Mouse (Mus musculus) gastrocnemius, postnatal 36 days (tissue): Measurements from ENCODE around the gene E2f7. TPM values are rescaled to one million over a fixed set of nuclear protein-coding genes. Genes with fewer than 3 reads are reported as not detected.
A peak's percentile ranks its signal among the peaks of the same experiment; 100 is the strongest.

Experiments
- DNase-seq, 2 experiments: peaks; one replicate each; pipeline ENCODE4 v3.0.0; 2022
- intact Hi-C: fragments of 180-260 bp; cut with DNase I; formaldehyde crosslinking; loops from one replicate; pipeline ENCODE4 v1.15.1; 2025
- total RNA-seq, 2 experiments: library from RNA; stranded (reverse); gene quantifications; 2 replicates each; pipeline ENCODE4 v1.2.3; 2021

Gene E2f7
- total RNA-seq, 2 experiments from 2014 or later, result 0.74 to 0.84 TPM

DNA sequence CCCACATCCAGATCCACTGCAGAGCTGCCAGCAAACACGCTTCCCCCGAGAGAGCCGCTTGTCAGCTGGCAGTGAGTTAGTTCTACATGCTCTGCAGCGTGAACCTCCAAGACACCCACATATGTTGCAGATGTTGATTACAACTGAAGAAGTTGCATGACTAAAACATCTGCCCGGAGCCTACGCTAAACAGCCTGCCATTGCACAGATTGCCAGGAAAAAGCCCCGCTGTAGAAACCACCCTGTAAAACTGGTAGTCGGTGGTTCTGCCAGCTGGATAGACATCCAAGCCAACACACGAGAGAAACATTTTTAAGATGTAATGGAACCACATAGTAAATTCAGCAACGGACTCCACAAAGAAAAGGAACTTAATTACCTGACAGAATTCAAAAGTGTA, 24.3 kb downstream of the E2f7 start:
- DNase-seq, result no peak
- intact Hi-C loops, result no loop called here

DNA sequence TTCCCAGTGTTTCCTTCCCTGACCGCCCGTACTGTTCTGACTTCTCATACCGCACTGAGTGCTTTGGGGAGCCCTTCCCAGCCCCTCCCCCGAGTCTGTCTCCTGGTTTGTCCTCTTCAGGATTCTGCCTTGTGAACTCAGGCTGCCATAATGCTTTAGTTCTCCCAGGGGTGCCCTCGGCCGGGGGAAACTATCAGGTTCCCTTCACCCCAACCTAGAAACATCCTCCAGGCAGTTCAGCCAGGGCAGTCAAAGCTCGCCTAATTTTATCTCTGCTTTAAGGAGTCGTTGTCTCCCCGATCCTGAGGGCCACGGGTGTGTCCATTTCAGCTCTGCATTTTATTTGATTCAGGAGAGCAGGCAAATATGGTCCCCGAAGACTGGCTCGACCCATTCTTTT, 28.0 kb downstream of the E2f7 start:
- no peak for DNase-seq
- intact Hi-C loops, result no loop called here

DNA sequence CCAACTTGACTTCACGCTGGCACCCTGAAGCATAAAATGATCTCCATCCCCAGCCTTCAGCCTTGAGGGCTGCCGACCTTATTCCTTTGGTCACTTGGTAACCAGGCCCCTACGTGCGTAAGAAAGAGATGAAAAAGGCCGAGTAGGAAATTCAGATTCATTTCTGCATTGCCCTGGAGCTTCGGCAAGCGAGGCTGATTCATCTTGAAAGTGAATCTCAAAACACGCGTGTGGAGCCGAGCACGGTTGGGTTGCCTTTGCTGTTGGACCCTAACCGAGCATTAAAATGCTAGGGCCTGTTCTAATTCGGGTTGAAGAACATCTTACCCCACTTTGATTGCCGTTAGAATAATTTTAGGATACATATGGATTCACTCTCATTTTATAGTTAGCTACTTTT, 28.6 kb downstream of the E2f7 start:
- no peak for DNase-seq
- intact Hi-C loops, result no loop called here

DNA sequence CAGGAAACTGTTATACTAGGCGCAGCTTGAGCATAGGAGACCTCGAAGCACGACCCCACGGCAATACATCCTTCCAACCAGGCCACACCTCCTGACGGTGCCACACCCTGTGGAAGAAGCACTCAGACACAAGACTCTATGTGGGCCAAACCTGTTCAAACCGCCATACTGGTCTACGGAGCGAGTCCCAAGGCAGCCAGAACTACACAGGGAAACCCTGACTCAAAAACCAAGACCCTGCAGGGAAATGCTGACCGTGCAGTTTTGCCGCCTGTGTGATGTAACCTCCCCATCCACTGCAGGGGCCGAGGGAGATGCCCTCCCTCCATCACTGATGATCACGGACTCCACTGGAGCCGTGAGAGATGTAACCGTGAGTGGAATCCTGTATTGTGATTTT, 36.5 kb downstream of the E2f7 start:
- intact Hi-C loops, result no loop called here

DNA sequence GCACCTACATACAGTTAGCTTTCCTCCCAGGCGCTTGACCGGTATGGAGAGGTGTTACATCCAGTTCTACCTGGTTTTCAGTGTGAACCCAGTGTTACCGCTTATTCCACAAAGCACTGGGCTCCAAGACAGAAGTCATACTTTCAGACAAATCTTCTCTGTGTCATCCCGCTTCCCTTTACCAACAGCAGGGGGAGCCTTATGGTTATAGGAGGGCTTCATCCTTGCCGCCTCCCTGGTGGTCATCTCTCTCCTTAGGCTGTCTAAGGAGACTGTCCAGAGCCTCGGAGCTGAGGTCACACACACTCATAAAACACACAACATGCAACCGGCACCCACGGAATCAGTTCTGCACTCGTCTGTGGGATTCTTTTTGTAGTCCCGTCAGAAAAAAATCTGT, 37.4 kb downstream of the E2f7 start:
- DNase-seq, result no peak
- intact Hi-C loops, result no loop called here

More for the DNA sequence above, 36.5 kb downstream of the E2f7 start:
- no peak for DNase-seq

DNA sequence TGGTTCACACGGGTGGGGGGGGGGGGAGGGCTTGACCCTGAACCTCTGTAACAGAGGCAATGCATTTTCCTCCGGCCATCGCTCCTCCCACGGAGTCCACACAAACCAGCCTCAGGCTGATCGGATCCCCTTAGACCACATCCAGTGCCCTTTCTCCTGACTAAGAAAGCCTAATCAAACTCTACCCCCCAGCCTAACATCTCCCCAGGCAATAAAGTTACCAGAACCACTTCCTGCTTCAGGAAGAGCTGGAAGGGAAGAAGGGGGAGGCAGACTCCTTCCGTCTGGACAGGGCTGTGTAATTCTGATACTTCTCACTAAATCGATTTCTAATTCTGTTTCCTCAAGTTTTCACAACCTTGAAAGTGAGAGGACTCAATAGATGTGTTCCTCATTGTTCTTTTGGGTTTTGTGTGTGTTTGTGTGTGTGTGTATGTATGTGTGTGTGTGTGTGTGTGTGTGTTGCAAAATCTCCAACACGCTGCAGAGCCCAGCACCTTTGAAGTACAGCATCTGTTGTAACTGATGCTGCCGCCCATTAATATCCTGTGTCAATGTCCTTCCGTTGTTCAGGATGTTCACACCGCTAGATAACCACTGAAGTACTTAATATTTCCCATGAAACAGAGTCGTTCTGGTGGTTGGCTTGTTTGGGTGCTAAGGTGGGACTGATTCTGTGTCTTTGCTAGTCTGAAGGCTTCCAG, 43.0 kb downstream of the E2f7 start:
- no peak for DNase-seq
- intact Hi-C loops, result no loop called here

DNA sequence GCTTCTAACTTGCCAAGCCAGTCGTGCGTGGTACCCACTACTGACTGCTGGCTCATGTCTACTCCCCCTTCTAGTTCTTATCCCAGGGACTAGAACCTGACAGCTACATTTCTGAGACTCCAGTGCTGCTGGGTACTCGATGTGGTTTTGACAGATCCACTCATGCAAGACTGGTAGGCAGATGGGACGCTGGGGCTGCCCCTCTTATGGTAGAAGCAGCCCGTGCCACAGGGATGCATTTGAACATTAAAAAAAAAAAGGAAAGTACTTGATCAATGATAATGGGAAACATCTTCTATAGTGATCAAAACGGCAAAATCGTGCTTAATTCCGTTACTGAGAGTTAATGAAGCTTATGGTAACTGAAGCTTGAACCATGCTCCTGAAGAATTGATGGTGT, 44.4 kb downstream of the E2f7 start:
- no peak for DNase-seq
- intact Hi-C loops, result loop anchor here (5.0 to 10.0 kb wide), 2 partner anchors 145 to 308 kb away; no protein-coding TSS in a partner anchor

DNA sequence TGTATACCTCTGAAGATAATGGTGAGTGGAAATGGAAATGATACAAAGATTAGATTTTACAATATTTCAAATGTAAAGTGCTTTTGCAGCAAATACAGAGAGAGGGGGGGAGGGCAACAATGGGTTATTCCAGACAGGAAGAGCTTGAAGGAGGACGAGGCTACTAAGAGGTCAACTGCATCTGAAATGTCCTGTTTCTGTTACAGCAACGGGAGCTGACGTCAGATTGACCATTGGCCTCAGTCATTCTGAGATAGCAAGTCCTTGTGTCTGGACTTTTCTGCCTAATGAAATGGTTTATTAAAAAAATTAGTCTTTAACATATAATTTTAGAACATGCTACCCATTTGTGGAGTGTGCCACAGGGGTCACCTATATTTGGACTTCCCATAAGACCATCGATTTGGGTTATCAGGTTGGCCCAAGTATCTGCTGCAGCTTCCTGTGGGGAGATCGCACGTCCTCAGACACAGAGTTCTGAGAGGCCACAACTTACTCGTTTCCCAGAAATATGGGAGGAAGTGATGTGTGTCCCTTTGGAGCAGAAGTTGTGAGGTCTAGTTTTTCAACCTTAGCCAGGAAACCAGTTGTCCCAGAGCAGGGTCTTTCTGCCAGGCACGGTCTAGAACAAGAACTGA, 48.0 kb downstream of the E2f7 start:
- intact Hi-C loops, result loop anchor here (5.0 to 10.0 kb wide), 2 partner anchors 142 to 304 kb away; no protein-coding TSS in a partner anchor
- no peak for DNase-seq

DNA sequence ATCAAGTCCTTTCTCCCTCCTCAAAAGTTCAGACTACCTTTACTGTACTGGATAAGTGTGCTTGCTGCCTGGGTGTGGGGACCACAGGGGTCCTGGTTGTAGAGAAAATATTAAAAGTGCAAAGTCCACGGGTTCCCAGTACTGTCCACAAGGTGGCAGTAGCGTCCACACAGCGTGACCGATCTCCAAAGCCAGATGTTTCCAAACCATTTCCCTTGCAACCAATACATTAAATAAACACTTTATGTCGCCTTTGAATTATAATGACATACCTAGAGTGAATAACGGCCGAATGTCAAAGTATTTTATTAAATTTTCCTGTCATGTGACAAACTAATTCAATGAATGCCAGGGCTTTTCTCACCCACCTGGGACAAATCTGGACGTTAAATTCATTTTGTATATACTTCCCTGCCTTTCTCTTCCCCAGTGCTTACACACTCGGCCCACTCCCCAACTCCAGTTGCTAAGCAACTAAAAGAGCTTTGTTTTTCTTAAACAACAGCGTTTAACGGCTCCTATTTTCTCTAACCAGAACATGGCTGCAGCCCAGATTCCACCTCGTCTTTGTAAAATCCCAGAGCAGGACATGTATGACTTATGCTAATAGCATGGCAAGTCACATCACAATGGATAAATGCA, 49.4 kb downstream of the E2f7 start:
- intact Hi-C loops, result loop anchor here (2.0 to 10.0 kb wide), 4 partner anchors 140 to 313 kb away; no protein-coding TSS in a partner anchor

DNA sequence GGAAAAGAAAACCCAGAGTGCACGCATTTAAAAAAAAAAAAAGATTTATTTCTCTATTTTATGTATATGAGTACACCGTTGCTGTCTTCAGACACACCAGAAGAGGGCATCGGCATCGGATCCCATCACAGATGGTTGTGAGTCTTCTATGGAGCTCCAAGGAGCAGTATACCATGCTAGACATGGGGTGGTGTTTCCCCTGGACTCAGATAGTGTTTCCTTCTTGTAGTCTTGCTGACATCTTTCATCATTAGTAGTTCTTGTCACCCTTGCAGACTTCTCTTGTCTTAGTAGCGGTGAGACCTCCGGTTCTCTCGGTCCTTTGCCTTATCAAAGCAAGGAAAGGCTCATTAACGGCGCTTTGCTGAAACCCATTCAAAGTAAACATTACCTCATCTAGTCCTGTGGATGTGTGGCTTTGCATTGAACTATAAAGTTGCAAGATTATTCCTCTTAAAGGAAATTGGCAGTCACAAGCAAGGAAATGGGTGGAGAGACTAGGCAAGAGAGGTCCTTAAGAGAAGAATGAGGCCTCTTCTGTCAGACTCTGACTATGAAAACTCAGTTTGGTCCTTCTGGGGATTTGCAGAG, 50.1 kb downstream of the E2f7 start:
- no peak for DNase-seq
- intact Hi-C loops, result loop anchor here (2.0 to 10.0 kb wide), 3 partner anchors 140 to 312 kb away; no protein-coding TSS in a partner anchor

More for the DNA sequence above, 49.4 kb downstream of the E2f7 start:
- DNase-seq, result peak in 1 of 2 experiments; percentile 24

DNA sequence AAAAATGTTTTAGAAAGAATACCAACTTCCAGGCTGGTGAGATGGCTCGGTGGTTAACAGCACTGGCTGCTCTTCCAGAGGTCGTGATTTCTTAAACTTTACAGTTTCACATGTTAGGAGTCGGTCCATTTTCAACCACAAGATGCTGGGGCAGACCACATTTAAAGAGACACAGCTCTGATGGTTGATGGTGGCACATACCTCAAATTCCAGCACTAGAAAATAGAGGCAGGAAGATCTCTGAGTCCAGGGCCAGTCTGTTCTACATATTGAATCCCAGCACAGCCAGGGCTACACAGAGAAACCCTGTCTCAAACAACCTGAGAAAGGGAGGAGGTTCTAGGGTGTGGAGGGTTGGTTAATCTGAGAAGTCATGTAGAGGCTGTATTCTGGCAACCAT, 56.1 kb downstream of the E2f7 start:
- DNase-seq, result no peak

DNA sequence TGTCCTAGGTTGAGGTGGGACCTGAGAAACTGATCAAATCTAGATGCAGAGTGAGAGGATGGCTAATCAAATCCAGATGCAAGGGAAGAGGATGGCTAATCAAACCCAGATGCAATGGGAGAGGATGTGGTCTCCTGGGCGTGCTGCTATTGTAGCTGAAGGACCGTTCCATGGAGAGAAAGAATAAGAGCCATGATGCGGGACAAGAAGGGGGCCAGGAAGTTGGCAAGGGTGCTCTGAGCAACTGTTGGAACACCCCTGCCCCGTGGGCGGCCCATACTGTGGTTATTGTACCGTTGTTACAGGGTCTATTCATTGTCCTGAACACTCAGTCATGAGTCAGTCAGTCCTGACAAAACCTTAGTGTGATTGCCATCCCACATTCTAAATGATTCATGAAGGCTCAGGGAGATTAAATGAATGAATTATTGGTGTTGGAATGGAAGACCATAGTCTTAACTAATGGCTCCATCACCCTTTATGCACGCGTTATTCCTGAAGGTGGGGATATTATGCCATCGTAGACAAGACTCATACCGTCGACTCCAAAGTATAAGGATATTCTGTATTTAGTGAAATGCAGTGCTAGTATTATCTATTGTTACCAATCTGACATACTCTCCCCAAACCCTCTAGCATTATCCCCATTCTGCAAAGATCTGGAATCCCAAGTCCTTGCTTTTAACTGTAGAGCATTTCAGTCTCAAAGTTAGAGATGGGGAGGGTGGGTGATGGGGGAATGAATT, 59.2 kb downstream of the E2f7 start:
- intact Hi-C loops, result no loop called here
- no peak for DNase-seq

More for the DNA sequence above, 56.1 kb downstream of the E2f7 start:
- intact Hi-C loops, result no loop called here

DNA sequence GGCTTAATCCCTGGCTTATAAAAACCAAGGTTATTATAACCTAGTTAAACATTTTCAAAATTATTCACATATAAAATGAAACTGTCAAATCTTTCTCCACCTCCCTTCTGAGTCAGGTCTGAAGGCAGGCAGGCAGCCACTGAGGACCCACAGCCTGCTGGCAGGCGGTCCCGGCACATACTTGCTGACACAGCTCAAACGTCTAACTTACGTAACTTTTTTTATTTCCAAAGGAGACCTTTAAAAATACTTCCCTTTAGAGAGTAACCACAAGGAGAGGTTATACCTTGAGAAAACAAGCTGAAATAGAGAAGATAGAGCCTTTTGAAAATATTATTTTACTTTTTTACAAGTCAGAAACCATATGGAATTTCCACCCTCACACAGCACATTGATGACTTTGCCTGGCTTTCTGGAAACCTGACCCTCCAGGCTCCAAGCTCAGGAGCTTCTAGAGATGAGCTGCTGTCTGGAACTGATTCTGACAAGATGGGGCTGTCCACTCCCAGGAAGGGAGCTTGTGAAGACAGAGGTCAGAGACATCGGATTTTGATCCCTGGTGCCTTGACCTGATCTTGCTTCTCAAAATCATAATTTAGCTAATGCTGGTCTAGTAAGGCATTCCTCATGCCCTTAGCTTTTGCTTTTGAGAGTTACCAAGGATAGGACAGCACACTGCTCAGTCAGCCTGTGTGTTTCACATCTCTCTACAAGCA, 59.9 kb downstream of the E2f7 start:
- DNase-seq, result no peak
- intact Hi-C loops, result no loop called here

DNA sequence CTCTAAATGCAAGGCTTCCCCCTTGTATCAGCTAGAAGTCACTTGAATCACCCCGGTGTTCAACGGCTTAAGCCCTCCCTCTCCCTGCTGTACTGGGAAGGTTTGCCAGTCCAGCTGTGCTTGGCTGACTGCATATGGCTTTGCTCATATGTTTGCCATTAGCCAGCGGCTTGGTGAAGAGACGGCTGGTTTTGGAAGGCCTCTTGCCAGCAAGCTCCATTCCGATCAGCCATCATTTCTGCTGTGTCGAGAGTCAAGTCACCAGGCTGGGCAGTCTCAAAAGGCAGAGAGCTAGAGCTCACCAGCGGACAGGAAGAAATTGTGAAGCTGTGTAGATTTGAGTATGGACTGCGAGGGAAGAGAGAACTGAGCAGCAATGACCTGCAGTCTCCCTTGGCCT, 61.2 kb downstream of the E2f7 start:
- DNase-seq, result no peak
- intact Hi-C loops, result no loop called here

DNA sequence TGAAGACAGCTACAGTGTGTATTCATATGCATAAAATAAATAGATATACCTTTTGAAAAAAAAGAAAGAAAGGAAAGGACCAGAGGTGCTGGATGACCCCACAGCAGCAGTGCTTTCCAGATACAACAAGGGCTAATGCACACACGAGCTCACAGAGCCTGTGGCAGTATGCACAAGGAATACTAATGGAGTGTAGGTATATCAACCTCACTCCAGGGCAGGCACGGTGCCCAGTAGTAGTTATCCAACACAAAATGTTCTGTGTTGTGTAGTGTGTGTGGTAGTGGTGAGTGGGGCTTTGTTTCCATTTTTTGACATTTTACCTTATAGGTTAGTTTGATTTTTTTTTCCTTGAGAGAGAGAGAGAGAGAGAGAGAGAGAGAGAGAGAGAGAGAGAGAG, 65.3 kb downstream of the E2f7 start:
- DNase-seq, result no peak
- intact Hi-C loops, result loop anchor here (5.0 kb wide), 1 partner anchor 147 kb away; no protein-coding TSS in a partner anchor

DNA sequence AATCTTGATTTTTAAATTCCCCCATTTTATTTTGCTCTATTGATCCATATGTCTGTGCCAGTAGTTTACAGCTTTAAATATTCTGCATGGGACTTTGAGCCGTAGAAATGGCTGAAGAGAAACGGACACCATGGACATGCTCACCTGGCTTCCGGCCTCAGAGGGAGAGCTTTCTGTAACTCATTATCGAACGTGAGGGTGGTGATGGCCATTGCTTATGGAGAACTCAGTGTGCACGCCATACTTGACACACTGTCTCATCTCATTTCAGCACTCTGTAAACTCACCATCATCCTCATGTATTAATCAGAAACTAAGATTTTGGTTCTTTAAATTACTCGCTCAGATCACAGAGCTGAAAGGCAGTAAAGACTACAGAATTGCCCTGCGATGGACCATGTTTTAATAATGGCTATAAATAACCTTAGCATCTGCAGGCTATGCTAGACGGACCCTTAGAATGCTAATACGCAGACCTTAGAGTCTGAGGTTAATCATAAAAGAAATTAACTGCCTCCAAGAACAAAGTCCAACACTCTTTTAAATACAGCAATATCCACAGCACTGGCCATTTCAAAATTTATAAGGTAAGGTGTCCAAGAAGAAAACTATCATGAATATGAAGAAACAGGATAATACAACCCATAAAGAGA, 66.1 kb downstream of the E2f7 start:
- intact Hi-C loops, result loop anchor here (5.0 kb wide), 1 partner anchor 146 kb away; no protein-coding TSS in a partner anchor
- DNase-seq, result no peak

DNA sequence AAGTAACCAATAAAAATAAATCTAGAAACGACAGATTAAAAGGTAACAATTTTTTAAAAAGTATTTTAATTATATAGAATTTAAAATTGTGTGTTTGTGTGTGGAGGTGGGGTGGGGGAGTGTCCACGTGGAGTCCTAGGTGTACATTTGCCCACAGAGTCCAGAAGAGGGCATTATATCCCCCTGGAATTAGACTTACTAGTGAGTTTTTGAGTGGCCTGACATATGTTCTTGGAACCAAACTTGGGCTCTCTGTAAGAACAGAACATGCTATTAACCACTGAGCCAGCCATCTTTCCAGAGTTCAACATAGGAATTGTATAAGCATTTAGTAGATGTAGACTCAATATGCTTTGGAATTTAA, 66.6 kb downstream of the E2f7 start:
- intact Hi-C loops, result loop anchor here (5.0 kb wide), 1 partner anchor 145 kb away; no protein-coding TSS in a partner anchor
- no peak for DNase-seq

DNA sequence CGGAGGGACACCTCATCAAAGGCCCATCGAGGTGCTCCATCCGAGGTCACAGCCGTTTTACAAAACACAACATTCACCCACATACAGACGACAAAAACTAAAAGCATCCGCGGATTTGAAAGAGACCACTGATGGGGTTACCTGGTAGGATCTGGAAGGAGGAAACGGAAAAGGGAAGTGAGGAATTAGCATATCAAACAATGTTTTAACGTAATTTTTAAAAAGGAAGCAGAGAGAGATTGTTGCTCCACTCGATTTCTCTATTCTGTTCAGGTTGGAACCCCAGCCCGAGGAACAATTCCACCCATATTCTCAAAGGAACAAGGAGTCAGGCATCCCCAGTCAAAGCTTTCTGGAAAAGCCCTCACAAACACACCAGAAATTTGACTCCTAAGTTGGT, 75.9 kb downstream of the E2f7 start:
- intact Hi-C loops, result no loop called here
- no peak for DNase-seq

DNA sequence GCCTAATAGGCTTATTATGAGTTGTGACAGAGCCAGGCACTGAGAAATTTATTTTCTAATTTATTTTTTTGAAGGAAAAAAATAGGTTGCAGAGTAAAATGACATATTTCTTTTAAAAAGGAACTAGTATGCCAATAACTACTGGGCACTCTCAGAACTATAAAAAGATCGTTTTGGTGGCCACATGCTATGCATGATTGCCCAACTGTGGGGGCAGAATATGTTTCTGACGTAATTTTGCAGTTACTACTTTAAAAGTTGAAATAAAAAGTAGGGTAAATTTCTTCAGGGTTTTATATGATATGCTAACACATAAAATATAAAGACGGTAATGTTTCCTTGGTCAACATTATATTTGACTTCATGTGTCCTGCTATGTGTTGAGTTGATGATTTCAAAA, 76.5 kb downstream of the E2f7 start:
- intact Hi-C loops, result no loop called here
- DNase-seq, result no peak
